Mouse (Mus musculus) induced T-regulatory cell, adult 2 months (primary cell): ENCODE measurements at regions not wholly inside any gene's neighbourhood (a gene's known extent, or its start where the extent isn't known, plus 50 kb on each side); places are given as distances from the start of the nearest gene placed in this dataset.

Experiments used
- DNase-seq: peaks from one replicate; pipeline ENCODE4 v3.0.0-alpha.2; 2012; ENCODE audit warnings: low read depth

- peak; percentile 74 for DNase-seq
These were observed 170.4 kb upstream of the Ptger4 start for GRCm38 (mm10) chr15:5414401-5414800.

GRCm38 (mm10) chr15:5416031-5416430, 172.0 kb upstream of the Ptger4 start:
- DNase-seq, result no peak

GRCm38 (mm10) chr15:5426641-5427040, 182.7 kb upstream of the Ptger4 start:
- no peak for DNase-seq

GRCm38 (mm10) chr15:5427319-5428048, 183.5 kb upstream of the Ptger4 start:
- DNase-seq, result no peak

DNA sequence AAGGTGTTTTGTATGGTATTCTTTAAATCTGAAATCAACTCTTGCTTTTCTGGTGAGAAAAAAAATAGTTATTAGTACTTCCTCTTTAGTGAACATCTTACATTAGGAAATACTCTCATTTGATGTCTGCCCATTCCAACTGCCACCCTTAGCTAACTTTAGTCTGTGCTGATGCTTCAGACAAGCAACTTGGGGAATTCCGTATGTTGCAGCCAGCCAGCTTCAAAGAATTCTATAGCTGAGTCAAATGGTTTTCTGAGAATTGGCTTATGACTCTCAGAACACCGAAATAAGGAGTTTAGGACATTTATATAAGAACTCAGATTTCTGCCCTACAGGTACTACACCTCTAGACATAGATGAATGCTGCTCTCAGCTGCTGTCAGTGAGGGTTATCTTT, 188.0 kb upstream of the Ptger4 start:
- DNase-seq, result peak; percentile 65

DNA sequence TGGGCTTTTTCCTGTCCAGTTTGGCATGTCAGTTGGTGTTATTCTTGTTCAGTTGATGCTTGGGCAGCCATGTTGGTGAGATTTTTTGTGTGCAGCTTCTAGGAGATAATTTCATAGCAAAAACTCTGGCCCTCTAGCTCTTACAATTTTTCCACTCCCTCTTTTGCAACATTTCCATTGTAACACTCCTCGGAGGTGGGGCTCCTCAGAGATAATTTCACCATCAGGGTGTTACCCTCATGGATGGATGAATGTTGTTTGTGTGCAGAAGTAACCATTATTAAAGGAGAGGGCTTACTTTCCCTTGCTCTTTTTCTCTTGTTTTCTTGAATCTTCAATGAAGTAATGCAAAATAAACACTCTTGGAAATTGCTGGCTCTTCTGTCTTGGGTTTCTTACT, 193.0 kb upstream of the Ptger4 start:
- no peak for DNase-seq

DNA sequence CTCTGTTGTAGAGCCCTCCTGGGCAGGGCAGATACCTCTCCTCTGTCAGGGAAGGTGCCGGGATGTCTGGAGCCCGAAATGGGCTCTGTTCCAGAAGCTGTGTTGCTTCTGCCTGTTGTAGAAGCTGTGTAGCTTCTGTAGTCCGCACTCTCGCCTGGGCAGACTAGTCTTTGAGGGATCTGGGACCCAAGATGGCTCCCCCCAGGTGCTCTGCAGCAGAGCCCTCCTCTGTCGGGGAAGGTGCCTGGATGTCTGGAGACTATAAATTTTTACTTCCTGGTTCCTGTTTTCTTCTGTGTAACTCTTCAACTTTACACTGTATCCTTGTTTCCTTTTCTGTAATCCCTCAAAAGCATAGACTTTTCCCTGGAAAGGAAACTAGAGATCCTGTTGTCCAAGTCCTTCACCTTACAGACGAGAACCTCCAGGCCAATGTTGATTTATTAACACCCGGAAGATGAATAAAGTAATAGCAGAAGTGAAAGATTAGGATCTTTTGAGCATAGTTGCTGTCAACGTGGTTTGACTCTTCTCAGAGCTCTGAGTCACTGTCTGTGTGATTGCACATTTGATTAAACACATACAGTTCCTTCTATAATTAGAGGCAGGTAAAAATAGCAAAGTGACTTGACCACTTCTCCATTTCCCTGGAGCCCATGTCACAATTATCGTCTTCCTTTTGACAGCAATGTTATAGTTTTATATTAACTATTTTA, 202.2 kb upstream of the Ptger4 start:
- peak; percentile 74 for DNase-seq

GRCm38 (mm10) chr15:5446756-5447314, 202.8 kb upstream of the Ptger4 start:
- DNase-seq, result no peak

- DNase-seq, result no peak
These were observed 203.9 kb upstream of the Ptger4 start for GRCm38 (mm10) chr15:5447707-5448496.

DNA sequence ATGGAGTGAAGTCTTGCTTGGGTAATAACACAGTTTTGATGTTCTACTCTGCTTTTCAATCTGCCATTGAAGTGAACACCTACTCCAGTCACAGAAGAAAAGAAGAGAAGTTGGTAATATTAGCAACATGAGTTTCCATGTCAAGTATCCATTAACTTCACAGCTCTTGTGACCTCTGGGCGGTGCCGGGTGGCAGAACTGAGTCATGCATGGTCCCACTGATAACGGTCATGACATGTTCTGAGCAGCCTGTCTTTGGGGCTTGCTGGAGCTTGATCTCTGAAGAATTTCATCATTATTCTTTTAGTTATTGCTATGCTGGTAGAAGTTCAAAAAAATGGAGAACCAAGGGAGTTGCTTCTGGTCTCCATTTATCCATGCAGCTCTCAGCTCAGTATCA, 215.1 kb upstream of the Ptger4 start:
- DNase-seq, result no peak

- no peak for DNase-seq
These were observed 215.6 kb upstream of the Ptger4 start for GRCm38 (mm10) chr15:5459580-5459979.

DNA sequence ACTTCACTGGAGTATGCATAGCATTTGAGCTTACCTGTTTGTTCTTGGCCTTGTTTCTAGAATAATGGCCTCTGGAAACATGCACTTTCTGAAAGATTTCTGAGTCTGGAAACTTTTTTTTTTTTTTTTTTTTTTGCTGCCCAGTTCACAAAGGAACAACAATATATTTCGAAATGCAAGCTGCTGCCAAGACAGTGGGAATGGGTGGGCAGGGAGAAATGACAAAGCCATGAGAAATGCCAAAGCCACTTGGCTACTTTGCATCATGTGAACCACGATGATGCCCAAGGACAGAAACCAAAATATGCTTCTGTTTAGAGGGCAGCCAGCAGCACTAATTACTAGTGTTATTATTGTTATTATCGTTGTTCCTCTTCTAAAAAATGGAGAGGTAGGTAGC, 218.7 kb upstream of the Ptger4 start:
- no peak for DNase-seq

GRCm38 (mm10) chr15:5464732-5465131, 220.7 kb upstream of the Ptger4 start:
- peak; percentile 69 for DNase-seq

DNA sequence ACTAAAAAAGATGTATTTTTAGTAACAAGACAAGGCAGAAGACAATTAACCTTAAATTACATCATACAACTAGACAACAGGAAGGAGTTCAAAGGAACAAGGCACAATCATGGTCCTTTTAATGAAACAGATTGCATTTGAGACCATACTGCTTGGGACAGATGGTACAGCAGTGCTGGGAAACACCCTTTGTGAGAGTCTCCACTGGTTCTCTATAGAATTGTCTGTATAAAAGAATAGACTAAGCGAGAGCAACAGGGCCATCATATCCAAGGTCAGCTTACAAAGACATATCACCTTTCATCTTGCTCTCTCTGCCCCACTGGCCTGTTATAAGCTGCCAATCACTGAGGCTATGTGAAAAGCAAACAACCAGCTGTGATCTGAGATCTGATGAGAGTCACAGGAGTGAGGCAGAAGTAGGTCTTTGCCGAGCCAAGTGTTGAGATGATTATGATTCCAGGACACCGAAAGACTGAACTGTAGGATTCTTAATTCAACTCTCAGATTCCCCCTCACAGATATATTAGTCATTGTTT, 224.6 kb upstream of the Ptger4 start:
- no peak for DNase-seq

DNA sequence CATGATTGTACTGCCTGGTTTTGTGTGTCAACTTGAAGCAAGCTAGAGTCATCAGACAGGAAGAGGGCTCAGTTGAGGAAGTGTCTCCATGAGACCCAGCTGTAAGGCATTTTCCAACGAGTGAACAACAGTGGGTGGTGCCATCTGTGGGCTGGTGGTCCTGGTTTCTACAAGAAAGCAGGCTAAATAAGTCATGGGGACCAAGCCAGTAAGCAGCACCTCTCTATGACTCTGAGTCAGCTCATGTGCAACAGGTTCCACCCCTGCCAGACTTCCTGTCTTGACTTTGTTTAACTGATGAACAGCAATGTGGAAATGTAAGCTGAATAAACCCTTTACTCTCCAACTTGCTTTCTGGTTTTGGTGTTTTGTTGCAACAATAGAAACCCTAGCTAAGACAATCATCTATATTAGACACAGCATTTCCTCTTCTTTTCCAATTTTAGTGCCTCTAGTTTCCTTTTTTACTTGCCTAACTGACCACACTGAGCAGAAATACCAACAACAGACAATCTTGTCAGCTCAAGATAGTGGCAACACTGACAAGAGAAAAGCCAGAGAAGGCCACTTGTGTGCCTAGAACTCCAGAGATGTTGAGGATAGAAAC, 231.5 kb upstream of the Ptger4 start:
- DNase-seq, result no peak

- DNase-seq, result no peak
These were observed 249.3 kb upstream of the Ptger4 start for GRCm38 (mm10) chr15:5493286-5493685.

DNA sequence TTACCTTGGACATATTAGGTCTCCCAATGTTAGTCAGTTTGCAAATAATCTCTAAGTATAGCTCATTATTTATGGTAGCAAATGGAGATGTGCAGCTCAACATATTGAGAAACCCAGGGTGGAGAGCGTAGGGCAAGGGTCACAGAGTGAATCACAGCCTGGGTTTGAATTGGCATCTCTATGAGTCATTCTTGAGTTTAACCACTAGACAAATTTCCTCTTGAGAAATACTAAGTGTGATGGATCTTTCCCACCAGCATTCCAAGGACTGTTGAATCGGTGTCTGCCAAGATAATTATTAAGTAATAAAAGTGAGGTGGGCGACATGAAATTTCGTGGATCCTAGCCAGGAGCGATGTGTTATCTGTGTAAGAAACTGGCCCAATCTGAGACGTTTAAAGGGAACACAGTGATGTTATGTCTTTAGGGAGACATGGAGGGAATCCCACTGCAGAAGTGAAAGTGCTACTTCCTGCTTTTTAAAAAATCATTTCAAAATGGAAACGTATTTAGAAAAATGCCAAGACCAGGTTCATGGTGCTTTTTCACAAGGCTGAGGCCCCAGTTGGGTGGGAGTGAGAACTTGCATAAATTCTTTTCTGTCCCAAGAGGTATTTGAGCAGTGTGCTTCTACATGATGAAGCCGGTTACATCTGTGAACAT, 251.3 kb upstream of the Ptger4 start:
- no peak for DNase-seq

DNA sequence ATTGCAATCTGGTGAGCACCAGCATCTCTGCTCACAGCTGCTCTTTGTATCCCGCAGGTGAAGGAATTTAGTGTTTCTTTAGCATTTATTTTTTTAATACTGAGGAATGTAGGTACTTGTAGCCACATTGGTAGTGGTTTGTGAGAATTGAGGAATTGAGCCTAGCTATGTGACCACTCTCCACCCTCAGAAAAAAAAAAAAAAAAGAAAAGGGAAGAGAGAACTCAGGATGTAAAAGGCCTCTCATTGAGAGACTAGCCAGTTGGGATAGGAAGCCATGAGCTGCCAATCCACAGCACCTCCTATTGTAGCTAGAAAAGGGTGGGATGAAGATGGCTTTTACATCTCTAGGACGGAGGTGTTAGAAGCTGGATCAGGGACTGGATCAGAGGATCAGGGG, 252.0 kb upstream of the Ptger4 start:
- no peak for DNase-seq

GRCm38 (mm10) chr15:5504502-5504901, 260.5 kb upstream of the Ptger4 start:
- DNase-seq, result no peak

DNA sequence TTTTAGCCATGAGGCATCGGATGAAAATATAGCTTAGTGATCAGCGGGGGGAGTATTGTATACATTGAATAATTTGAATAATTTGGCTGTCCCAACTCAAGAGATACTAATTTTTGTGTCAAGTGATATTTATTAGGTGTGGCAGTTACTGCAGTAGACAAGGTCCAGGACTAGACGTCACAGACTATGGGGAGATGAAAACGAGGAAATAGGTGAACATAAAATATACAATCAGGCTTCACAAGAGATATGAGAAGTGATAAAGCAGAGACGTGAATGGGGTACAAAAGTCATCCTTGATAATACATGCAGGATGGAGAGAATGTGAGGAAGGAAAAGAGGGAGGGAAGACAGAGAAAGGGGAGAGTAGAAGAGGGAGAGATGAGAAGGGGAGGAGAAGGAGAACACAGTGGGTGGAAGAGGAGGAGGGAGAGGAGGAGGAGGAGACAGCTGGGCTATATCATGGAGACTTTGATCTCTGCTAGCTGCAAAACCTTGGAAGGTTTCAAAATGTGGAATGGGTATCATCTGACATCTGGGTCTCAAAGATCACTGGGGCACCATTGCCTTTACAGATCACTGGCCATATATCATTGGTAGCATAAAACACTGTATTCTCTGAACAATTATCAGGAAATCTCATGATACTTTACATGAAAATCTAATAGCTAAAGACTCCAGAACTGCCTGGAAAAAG, 263.0 kb upstream of the Ptger4 start:
- DNase-seq, result no peak

- peak; percentile 27 for DNase-seq
These were observed 263.5 kb upstream of the Ptger4 start for GRCm38 (mm10) chr15:5507545-5507913.
